Mouse (Mus musculus) liver, embryonic 14.5 days (tissue): ENCODE results near the gene D7Ertd443e. TPM values are rescaled to one million over a fixed set of nuclear protein-coding genes. Genes with fewer than 3 reads are reported as not detected.

Experiments used
- ATAC-seq: fragments of 200-750 bp; cut with Nextera tagmentation; 2 replicates; pipeline ENCODE4 v1.8.0; 2017; ENCODE audit warnings: moderate number of reproducible peaks, mild to moderate bottlenecking, moderate library complexity; ENCODE audit not compliant: insufficient read depth
- DNase-seq, 3 experiments: peaks; one replicate each; pipeline ENCODE4 v3.0.0-alpha.2; 2012 to 2013; ENCODE audit warnings: low read depth in 3 of 3, low spot score in 3 of 3
- H3K27ac ChIP-seq: fragments of 300-500 bp; sonication (generic); 2 replicates; pipeline ENCODE4 v1.5.1; 2014; ENCODE audit warnings: moderate library complexity, mild to moderate bottlenecking, control low read depth, inconsistent platforms
- H3K27me3 ChIP-seq: fragments of 300-500 bp; sonication (generic); 2 replicates; pipeline ENCODE4 v1.6.1; 2014; ENCODE audit warnings: mild to moderate bottlenecking, low read length, moderate library complexity; ENCODE audit not compliant: control insufficient read depth, insufficient read depth
- H3K36me3 ChIP-seq: fragments of 300-500 bp; sonication (generic); replicated peaks from 2 replicates; pipeline ENCODE4 v1.6.1; 2014; ENCODE audit warnings: low read depth; ENCODE audit not compliant: control insufficient read depth, insufficient read depth
- H3K4me1 ChIP-seq, 2 experiments: fragments of 200-500 bp in 1 of 2; fragments of 300-500 bp in 1 of 2; sonication (generic) in 1 of 2; replicated peaks; 2 replicates each; pipeline ENCODE4 v1.6.1; 2012 to 2014; ENCODE audit warnings: antibody characterized with exemption in 1 of 2, inconsistent platforms in 1 of 2, low read length in 1 of 2; ENCODE audit not compliant: control insufficient read depth in 2 of 2, insufficient read depth in 2 of 2
- H3K4me2 ChIP-seq: fragments of 300-500 bp; sonication (generic); 2 replicates; pipeline ENCODE4 v1.6.1; 2014; ENCODE audit warnings: low read depth, mild to moderate bottlenecking, control low read depth, moderate library complexity
- H3K4me3 ChIP-seq, 2 experiments: fragments of 200-500 bp in 1 of 2; fragments of 300-500 bp in 1 of 2; sonication (generic) in 1 of 2; 2 replicates each; pipeline ENCODE4 v1.5.1; 2012 to 2014; ENCODE audit warnings: low read depth in 2 of 2, low read length in 2 of 2, mild to moderate bottlenecking in 2 of 2, control low read depth in 1 of 2, inconsistent platforms in 1 of 2, moderate library complexity in 1 of 2; ENCODE audit not compliant: insufficient read depth in 1 of 2
- H3K9ac ChIP-seq: fragments of 300-500 bp; sonication (generic); replicated peaks from 2 replicates; pipeline ENCODE4 v1.6.1; 2014; ENCODE audit warnings: mild to moderate bottlenecking, control low read depth, moderate library complexity
- H3K9me3 ChIP-seq: fragments of 300-500 bp; sonication (generic); 2 replicates; pipeline ENCODE4 v1.6.1; 2016; ENCODE audit warnings: low read length, mixed read lengths; ENCODE audit not compliant: control insufficient read depth
- CTCF ChIP-seq: IDR thresholded peaks from 2 replicates; pipeline ENCODE4 v1.5.1; 2016; ENCODE audit warnings: antibody characterized with exemption, low read depth, control low read depth
- EP300 ChIP-seq: IDR thresholded peaks from 2 replicates; pipeline ENCODE4 v1.6.1; 2016; ENCODE audit warnings: antibody characterized with exemption, low read depth
- WGBS: fragments of 180-500 bp; shearing (Covaris S2); extraction: QIAGEN DNeasy Blood & Tissue Kit; methylation state at CpG from one replicate; pipeline ENCODE4 v1.1.7; 2014; ENCODE audit not compliant: insufficient replicate concordance; 5-methylcytosine and 5-hydroxymethylcytosine counted together
- polyA plus RNA-seq, 2 experiments: library from polyadenylated mRNA; depleted of rRNA in 1 of 2; stranded (reverse) in 1 of 2; unstranded in 1 of 2; fragments of >200 nt; fragmentation: Nextera tagmentation in 1 of 2; extraction: Ambion mirVana in 1 of 2; gene quantifications; 2 replicates each; pipeline versions ENCODE4 v1.2.1 to v1.2.3; 2012 to 2014

The D7Ertd443e gene
- polyA plus RNA-seq (2012; rRNA removed): 0.02 TPM in 1 of 2 replicates, not detected in the other
- polyA plus RNA-seq (2014; fragmentation: Nextera tagmentation; extraction: Ambion mirVana): not detected in 2 replicates

DNA sequence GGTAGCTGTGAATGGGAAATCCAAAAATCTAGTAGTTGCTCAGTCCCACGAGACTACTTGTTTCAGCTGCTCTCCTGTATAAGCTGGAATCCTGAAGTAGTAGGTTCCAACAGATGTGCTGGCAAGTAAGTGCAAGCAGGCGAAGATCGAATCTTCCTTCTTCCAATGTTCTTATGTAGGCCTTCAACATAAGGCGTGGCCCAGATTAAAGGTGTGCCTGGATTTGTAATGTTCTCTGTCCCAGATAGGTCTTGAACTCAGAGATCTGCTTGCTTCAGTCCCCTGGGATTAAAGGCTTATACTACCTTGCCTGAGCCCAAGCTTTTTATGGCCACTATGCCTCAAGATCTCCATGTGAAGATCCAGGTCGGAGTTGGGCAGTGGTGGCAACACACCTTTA, at the start of gene D7Ertd443e:
TSS of gene D7Ertd443e (minus strand) at position 101 of the 400 bp plus-strand sequence.
- Histone ChIP-seq H3K27ac (no peak within 1 kb of the TSS), H3K4me2 (no peak within 1 kb of the TSS), H3K9ac (no peak within 1 kb of the TSS), H3K36me3 (no peaks in the 10 kb centered on the region), H3K27me3 (no peaks in the 10 kb centered on the region), H3K4me1 (no peaks in the 10 kb centered on the region), H3K4me3 (no peak within 1 kb of the TSS), H3K9me3 (no peaks in the 10 kb centered on the region)
- TF ChIP-seq EP300: no peak
- no peak for TF ChIP-seq CTCF
- ATAC-seq: no peak
- no peak for DNase-seq
- 60% methylated on average over 5 of the region's 5 CpGs for WGBS

DNA sequence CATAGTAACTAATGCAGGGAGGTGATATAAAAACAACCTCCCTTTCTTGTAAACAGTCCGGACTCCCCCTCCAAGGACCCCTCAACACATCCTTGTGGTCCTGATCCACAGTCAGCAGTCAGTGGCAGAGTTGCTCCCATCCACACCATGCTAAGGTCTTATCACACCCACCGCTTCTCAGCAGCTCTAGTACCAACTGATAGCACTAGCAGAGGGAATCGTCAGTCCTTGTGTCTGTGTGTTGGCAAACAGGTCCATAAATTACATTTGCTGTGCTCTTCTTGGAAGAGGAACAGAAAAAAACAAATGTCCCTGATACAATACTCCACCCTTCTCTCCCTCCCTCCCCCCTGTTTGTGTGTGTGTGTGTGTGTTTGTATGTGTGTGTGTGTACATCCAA, 46.2 kb upstream of the D7Ertd443e start:
- no peak for ATAC-seq
- no peak overlapping the region for H3K9ac ChIP-seq
- no peak overlapping the region for H3K4me3 ChIP-seq
- no peak overlapping the region for H3K4me2 ChIP-seq
- no peaks in the 10 kb centered on the region for H3K4me1 ChIP-seq
- no peaks in the 10 kb centered on the region for H3K27me3 ChIP-seq
- TF ChIP-seq EP300 (no peak), CTCF (no peak)
- no peak overlapping the region for H3K27ac ChIP-seq
- 62% methylated on average over 3 of the region's 3 CpGs for WGBS
- no peaks in the 10 kb centered on the region for H3K36me3 ChIP-seq
- no peaks in the 10 kb centered on the region for H3K9me3 ChIP-seq
- DNase-seq: no peak

GRCm38 (mm10) chr7:134428676-134429075, 43.2 kb upstream of the D7Ertd443e start:
- no peaks in the 10 kb centered on the region for H3K36me3 ChIP-seq
- H3K4me1 ChIP-seq: no peaks in the 10 kb centered on the region
- no peak overlapping the region for H3K4me2 ChIP-seq
- 56% methylated on average over 2 of the region's 2 CpGs for WGBS
- H3K9ac ChIP-seq: no peak overlapping the region
- no peaks in the 10 kb centered on the region for H3K9me3 ChIP-seq
- ATAC-seq (no peak), DNase-seq (no peak)
- no peaks in the 10 kb centered on the region for H3K27me3 ChIP-seq
- no peak overlapping the region for H3K27ac ChIP-seq
- no peak overlapping the region for H3K4me3 ChIP-seq
- TF ChIP-seq EP300 (no peak), CTCF (no peak)

- H3K4me2 ChIP-seq: no peak overlapping the region
- ATAC-seq: no peak
- no peak for DNase-seq
- no peaks in the 10 kb centered on the region for H3K4me1 ChIP-seq
- H3K27ac ChIP-seq: no peak overlapping the region
- 0 out of 2 replicates have a peak, but pooled peaks have one; percentile 11 for TF ChIP-seq CTCF
- no peak for TF ChIP-seq EP300
- no peak overlapping the region for H3K9ac ChIP-seq
- H3K9me3 ChIP-seq: no peaks in the 10 kb centered on the region
- H3K36me3 ChIP-seq: no peaks in the 10 kb centered on the region
- H3K27me3 ChIP-seq: no peaks in the 10 kb centered on the region
- H3K4me3 ChIP-seq: no peak overlapping the region
- whole genome bisulfite sequencing: 76% methylated on average over 9 of the region's 9 CpGs
Observed at GRCm38 (mm10) chr7:134415014-134415413, 29.6 kb upstream of the D7Ertd443e start.

DNA sequence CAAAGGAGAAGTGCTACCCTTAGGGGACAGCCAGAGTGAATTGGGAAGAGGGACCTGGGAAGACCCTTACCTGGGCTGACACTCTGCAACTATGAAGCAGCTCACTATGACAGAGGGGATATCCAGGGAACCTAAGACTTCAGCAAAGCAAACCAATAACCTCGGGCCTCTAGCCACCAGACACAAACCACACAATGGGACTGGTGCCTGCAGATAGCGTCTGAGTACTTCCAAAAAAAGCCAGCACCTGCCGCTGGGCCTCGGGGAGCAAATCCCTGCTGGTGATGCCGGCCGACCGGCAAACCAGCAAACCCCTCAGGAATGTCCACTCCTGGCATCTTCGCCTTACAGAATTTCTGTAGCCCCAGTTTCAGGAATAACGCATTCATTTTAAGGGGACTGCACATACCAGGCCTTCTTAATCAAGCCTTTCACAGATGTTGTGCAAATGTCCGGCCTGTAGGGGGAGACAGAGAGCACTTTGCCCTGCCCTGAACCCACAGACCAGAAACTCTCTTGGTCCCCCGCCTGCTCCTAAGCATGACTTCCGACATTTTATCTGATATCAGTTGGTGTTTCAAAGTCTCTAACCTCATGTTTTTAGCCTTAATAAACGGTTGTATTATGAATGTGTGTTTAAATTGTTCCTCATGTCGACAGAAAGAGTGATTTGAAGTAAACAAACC, 28.7 kb upstream of the D7Ertd443e start:
- 29% methylated on average over 14 of the region's 14 CpGs for WGBS
- Histone ChIP-seq H3K9me3 (no peaks in the 10 kb centered on the region), H3K4me3 (no peak overlapping the region), H3K27me3 (no peaks in the 10 kb centered on the region), H3K36me3 (no peaks in the 10 kb centered on the region), H3K9ac (no peak overlapping the region), H3K4me1 (no peaks in the 10 kb centered on the region), H3K27ac (no peak overlapping the region), H3K4me2 (no peak overlapping the region)
- ATAC-seq (no peak), DNase-seq (peak in 1 of 3 experiments; percentile 3)
- TF ChIP-seq CTCF (peak; percentile 76), EP300 (no peak)
